Mouse (Mus musculus) brain, embryonic 14.5 days (tissue): ENCODE results near the gene Tdrd6.

Experiments used
- CTCF ChIP-seq: fragments of 200-500 bp; IDR thresholded peaks from 2 replicates; pipeline ENCODE4 v1.5.1; 2012; ENCODE audit warnings: inconsistent platforms, mild to moderate bottlenecking, moderate library complexity, borderline replicate concordance; ENCODE audit not compliant: insufficient read depth, insufficient read length; ENCODE audit errors: extremely low read depth
- POLR2A ChIP-seq: fragments of 200-500 bp; IDR thresholded peaks from 2 replicates; pipeline ENCODE4 v1.6.1; 2012; ENCODE audit warnings: mild to moderate bottlenecking, inconsistent platforms, borderline replicate concordance; ENCODE audit not compliant: poor library complexity, insufficient read depth, insufficient read length, severe bottlenecking; ENCODE audit errors: extremely low read depth

DNA sequence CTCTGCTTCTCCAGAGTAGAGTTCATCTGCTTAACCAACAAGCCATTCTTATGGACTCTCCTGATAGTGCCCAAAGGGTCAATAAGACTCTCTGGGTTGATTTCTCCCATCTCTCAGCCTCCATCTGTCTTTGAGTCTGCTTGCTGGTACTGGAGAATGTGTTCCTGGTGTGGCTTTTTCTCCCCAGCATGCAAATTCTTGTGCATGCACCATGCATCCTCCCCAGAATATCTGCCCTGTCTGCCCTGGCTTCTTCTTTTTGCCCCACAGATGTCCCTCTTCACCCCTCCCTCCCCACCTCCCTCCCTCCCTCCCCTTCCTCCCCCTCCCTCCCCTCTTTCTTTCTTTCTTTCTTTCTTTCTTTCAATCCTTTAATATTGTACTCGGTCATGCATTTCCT lies 47.2 kb upstream of the Tdrd6 start:
- TF ChIP-seq CTCF, result no peak
- no peak for TF ChIP-seq POLR2A
